Mouse (Mus musculus) urinary bladder, postnatal 25 days (tissue): ENCODE results near the gene Cpb1.

ENCODE experiments used
- DNase-seq: peaks from one replicate; pipeline ENCODE4 v3.0.0; 2022; ENCODE audit warnings: low spot score

Gene Cpb1

DNA sequence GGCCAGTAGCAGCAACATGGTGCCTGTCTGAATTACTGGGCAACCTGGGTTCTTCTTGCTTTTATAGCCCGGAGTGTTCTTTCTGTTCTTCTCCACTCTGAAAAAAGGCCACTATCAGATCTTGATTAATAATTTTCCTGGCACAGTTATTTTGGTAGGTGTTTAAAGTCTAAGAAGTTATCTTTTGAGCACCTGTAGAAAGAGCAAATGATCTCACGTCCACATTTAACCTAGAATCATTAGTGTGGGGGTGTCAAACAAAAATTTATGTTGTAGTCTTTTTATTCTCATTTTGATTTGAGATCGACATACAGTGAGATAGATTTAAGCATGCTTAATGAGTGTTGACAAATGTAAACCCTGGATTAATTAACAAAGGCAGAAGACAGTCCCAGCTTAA, at the start of gene Cpb1:
Gene Cpb1 (minus strand): TSS at position 101 of the 400 bp plus-strand sequence.
- no peak for DNase-seq

- DNase-seq: no peak
Observed at GRCm38 (mm10) chr3:20317233-20317632, 41.7 kb upstream of the Cpb1 start.

DNA sequence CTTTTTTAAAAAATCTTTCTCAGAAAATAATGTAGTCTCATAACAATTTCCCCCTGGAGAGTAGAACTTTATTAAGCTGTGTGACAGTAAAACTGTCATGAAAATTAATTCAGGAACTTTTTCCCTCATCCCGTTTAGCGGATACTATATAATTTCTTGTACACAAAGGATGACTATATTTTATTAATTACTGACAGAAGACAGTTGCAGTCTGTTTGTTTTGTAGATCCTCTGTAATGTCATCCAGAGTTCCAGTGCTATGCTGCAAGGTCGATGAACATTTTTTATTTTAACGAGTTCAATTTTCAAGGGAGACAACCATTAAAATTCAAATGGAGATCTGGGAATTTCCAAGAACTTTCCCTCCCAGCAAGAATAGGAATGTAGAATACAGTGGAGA, 33.6 kb upstream of the Cpb1 start:
- DNase-seq: no peak

- no peak for DNase-seq
Observed at GRCm38 (mm10) chr3:20307256-20307655, 31.7 kb upstream of the Cpb1 start.

DNA sequence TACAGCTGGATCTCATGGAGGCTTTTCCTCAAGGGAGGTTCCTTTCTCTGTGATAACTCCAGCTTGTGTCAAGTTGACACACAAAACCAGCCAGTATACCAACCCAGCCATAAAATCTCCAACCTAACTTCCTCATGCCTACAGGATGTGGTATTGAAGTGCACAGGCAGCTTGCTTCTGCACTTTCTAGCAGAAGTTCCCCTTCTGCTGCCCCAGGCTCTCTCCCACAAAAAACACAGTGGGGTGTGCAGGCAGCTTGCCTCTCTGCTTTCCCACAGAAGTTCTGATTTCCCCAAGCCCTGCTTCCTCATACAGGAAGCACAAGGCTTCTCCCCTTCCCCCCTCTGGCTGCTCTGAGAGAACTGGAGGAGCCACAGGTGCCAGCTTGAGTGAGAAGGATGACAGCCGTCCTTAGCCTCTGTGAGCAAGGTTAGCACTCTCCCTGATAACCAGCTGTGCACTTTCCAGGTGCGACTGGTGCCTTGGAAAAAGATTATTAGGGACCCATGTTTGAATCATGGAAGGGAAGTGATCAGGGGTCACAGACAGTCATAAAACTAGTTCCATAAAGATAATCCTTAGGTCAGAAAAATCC, 29.3 kb upstream of the Cpb1 start:
- DNase-seq: no peak

DNA sequence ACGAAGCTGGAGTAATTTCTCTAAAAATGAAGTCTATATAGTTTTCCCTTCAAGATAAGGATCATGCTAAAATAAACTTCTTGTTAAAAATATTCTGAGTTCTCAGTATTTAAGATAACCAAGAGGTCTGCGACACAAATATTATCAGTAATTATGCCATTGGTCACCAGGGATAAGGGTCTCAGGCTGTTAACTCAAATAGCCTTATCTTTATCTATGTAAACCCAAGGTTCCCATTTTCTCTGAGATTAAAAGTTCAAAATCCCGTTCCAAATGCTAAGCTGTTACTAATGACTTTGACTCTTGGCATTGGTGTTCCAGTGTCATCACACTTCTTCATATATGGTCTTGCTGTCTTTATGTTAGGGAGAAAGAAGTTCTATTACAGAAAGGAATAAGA, 20.0 kb upstream of the Cpb1 start:
- DNase-seq: no peak

DNA sequence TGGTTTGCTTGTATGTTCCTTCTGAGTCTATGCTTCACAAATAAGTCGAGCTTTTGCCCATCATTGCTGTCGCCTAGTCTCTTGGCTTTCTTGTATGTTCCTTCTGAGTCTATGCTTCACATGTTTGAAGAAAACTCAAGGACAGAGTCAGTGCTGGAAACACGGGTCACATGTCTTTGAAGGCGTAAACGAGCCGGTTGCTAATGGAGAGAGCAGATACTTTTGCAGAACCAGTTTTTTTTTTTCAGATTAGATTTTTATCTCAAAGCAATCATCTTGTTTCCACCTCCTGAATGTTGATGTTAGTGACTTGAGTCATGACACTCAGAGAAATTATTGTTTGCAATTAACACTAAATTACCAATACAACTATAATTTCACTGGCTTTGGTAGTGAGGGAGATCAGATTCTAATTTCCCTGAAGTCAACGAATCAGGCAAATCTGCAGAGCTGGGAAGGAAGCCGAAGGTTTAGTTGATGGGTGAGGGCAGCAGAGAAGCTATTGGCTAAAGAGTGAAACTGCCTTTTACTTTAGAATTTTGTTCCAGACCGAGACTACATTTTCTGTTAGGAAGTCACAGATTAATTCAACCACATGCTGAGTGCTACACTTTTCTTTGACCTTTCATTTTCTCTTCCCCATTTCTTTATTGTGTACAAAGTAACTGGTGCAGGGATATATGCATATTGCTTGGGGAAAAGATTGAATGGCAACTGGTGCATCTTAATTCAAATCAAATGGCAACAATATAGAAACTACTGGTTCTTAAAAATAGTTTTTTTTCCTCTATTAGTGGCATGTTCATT, 19.2 kb upstream of the Cpb1 start:
- no peak for DNase-seq

DNA sequence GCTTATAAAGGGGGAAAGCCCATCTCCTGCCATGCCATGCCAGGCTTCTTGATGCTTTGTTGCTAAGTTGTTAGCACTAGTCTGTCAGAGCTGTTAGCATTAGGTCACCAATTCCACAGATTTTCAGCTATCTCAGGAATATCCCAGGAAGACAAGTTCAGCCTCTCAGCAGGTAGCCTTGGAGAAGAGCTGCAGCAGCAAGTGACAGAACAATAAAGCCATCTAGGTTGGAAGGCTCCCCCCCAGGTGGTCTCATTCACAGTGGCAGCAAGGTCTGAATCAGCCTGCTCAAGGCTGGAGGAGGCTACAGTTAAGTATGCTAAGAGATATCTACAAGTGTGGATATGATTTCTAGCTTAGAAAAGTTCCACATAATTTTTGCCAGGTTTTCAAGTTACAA, 15.8 kb upstream of the Cpb1 start:
- no peak for DNase-seq

GRCm38 (mm10) chr3:20288761-20289160, 13.2 kb upstream of the Cpb1 start:
- DNase-seq: no peak

DNA sequence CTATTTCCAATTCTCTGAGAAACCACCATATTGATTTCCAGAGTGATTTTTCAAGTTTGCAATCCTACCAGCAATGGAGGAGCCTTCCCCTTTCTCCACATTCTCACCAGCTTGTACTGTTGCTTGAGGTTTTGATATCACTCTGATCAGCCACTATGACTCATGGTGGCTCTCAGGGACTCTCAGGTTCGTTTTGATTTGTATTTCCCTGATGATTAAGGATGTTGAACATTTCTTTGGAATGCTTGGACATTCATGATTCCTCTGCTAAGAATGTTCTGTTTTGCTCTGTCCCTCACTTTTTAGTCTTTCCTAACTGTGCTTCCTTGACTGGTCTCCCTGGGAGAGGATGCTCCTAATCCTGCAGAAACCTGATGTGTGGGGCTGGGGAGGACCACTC, 6.3 kb upstream of the Cpb1 start:
- no peak for DNase-seq

- no peak for DNase-seq
Observed at GRCm38 (mm10) chr3:20254566-20255479, 20.7 kb downstream of the Cpb1 start.

GRCm38 (mm10) chr3:20243913-20244312, 31.6 kb downstream of the Cpb1 start:
- no peak for DNase-seq

DNA sequence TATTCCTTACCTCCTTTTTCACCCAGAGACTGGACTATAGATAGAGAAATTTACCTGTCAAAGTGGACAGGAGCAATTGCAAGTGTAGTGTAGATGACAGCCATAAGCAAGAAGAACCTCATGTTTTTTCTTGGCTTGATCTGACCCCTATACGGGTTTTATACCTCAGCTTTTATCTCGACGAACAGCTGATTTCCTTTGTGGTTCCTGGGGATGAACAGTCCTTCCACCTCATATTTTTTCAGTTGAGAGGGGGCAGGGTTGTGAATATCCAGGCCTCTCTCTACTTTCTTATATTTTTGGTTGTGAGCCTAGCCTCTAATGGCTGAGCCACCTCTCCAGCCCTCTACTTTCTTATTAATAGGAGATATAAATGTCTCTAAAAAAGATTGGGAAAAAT, 33.5 kb downstream of the Cpb1 start, which contains the start of gene Cpa3:
Gene Cpa3 (minus strand): TSS at position 132 of the 400 bp plus-strand sequence.
- DNase-seq: no peak

DNA sequence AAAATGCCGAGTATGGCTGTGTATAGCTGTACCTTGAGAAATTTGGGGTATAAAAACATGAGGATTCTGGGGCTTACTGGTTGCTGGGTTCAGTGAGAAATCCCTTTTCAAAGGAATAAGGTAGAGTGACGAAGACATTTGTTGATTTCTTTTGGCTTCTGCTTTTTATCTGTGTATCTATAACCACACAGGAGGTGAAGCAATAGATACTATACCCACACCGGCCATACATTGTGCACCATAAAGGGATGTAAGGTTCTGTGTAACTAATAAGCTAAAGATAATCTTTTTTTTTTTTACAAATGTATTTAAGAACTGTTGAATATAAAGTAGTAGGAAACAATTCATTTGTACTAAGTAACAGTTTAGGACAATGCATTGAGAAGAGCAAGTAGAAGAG, 35.8 kb downstream of the Cpb1 start:
- no peak for DNase-seq

GRCm38 (mm10) chr3:20236965-20237364, 38.6 kb downstream of the Cpb1 start:
- DNase-seq: no peak

- no peak for DNase-seq
Observed at GRCm38 (mm10) chr3:20229027-20229426, 46.5 kb downstream of the Cpb1 start.

DNA sequence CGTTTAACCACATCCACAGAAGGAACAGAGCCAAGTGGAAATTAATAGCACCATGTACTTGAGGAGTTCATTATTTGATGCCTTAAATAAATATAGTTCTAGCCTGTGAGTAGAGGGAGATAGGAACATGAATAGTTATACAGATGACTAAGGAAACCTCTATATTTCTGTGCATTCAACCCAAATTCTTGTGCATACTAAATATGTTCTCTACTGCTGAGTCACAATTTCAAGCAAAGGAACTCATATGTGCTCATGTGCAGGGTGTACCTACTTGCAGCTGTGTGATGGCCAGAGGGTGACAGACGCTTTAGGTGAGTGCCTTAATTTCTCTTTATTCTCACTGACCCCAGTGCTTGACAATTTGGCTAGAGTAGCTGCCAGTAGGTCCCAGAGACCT, 50.1 kb downstream of the Cpb1 start:
- no peak for DNase-seq

DNA sequence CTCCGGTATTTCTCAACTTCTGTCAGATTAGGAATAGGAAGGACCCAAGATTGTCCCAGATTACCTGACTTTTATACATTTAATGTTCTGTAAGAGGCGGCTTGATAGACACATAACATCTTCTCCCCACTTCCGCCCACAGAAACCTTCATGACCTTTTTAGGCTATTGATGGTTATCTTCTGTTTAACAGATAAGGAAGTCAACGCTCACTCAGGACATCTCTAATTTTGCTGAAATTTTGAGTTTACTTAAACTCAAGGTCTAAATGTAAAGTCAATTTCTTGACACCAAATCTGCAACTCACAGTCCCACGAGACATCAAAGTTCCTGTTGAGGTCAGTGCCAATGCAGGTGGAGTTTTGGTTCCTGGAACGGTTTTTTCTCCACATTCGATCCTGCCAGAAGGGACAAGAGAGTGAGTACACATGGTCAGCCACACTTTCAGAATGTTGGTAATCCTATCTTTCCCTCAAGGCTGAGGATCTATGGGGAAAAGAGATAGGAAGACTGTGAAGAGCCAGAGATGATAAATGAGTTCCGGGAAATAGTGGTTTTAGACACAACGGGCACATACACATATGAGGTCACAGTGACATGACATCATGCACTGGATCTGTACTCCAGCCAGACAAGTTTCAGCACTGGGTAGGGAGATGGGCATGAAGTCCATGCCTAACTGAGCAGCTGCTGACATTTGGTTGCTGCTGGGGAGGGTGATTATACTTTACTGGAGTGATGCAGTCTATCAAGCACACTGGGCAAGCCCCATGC, 52.4 kb downstream of the Cpb1 start:
- DNase-seq: no peak

- DNase-seq: no peak
Observed at GRCm38 (mm10) chr3:20222136-20222535, 53.4 kb downstream of the Cpb1 start.

- peak; percentile 52 for DNase-seq
Observed at GRCm38 (mm10) chr3:20198869-20199268, 76.7 kb downstream of the Cpb1 start.
